Mouse (Mus musculus) ZHBTc4 (cell line): ENCODE results near the gene Mrpl2.

Experiments used
- DNase-seq: peaks from one replicate; pipeline ENCODE4 v3.0.0-alpha.2; 2011; ENCODE audit warnings: low read depth, low spot score

Mrpl2 gene

GRCm38 (mm10) chr17:46627409-46627808 lies 18.6 kb upstream of the Mrpl2 start:
- DNase-seq: no peak

DNA sequence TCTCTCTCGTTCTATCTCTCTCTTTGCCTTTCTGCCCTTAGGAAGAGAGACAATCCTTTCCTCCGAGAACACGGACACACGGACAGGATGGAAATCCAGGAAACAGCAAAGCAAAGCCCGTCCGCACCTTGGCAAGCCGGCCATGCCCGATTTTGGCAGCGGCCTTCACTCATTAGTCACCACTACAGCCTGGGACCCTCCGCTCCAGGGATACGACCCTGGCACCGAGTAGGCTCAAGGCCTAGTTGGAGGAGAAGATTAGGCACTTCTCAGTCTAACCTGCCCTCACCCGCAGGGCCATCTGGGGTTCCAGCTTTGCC lies 17.6 kb upstream of the Mrpl2 start:
- no peak for DNase-seq

- DNase-seq: peak; percentile 89
Observed at GRCm38 (mm10) chr17:46628791-46629684, 17.0 kb upstream of the Mrpl2 start, which contains the start of gene Ptk7. Gene Ptk7 (minus strand): TSS chr17:46629504.

- DNase-seq: peak; percentile 71
Observed at GRCm38 (mm10) chr17:46629685-46630441, 16.2 kb upstream of the Mrpl2 start.

- DNase-seq: peak; percentile 74
Observed at GRCm38 (mm10) chr17:46636831-46637523, 9.1 kb upstream of the Mrpl2 start.

GRCm38 (mm10) chr17:46639929-46640328 lies 6.1 kb upstream of the Mrpl2 start:
- no peak for DNase-seq

GRCm38 (mm10) chr17:46642060-46642459 lies 4.0 kb upstream of the Mrpl2 start:
- no peak for DNase-seq

DNA sequence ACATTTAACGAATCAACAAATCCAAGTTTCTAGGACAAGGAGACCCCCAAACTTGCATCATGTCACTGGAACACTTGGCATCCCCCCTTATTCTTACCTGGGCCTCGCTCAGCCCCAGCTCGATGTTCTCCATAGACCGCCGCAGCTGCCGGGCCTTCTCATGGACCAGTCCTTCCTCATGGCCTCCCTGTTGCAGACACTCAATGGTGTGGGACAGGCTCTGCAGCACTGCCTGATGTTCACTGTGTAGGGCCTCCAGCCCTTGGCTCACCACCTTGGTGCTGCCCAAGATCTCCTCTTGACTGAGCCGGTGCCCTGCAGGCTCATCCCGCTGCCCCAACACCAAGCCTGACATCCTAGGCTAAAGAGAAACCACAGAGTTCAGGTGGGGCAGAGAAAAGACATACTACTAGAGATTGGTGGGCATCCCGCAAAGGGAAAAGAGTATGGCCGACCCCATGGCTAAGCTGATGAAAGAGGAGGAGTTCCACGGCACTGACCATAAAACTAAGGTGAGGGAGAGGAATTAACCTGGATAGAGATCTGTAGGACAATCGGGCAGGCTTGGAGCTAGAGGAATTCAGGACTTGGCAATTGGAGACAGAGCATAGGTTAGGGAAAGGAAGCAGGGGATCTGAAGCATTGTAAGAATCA lies 1.8 kb upstream of the Mrpl2 start:
- no peak for DNase-seq

DNA sequence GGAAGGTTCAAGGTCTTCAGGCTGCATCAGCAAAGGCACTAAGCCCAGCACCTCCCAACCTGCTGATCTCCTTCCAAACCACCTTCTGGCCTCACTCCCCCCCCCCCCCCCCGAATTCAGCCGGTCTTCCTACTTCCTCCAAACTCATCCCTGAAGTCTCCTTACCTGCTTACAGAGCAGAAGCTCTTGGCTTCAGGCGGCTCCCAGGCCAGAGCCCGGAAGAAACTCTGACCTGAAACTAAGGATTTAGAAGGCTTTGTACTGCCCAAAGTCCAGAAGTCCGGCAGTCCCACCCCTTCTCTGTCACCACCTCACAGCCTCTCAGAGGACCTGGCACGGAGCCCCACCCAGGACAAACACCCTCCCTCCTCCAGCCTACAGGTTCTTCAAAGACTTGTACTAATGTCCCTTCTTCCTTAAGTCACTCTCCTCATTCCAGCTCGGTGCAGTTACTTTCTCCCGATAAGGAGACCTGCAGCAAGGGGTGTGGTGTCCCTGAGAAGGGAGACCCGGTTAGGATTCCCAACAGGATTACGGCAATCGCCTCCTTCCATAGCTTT lies 1.0 kb upstream of the Mrpl2 start:
- DNase-seq: no peak

DNA sequence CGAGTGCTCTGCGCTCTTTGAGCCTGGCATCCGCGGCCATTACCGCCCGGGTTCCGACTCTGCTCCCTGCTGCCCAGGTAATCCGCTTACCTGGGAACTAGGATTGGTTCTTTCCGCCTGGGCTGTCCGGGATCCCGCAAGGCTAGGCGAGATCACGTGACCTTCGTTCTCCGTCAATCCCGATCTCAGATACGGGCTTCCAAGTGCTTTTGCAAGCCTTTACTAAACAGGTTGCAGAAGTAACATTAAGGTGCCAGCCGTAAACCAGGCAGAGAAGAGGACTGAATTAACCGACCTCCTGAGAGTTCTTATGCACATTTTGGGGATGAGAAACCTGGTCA lies 263 bp downstream of the Mrpl2 start:
- DNase-seq: no peak

GRCm38 (mm10) chr17:46647279-46647678 lies 1.2 kb downstream of the Mrpl2 start:
- DNase-seq: no peak

DNA sequence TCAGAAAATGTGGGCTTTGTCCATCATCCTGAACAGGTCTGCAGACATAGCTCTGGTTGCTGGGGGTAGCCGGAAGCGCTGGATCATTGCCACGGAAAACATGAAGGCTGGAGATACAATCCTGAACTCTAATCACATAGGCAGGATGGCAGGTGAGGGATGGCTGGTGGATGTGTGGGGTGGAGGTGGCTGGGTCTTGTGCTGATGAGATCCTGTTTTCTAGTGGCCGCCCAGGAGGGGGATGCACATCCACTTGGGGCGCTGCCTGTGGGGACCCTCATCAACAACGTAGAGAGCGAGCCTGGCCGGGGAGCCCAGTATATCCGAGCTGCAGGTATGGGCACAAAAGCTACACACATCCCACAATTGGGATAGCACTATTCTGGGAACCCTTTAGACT lies 2.4 kb downstream of the Mrpl2 start:
- no peak for DNase-seq

- DNase-seq: no peak
Observed at GRCm38 (mm10) chr17:46649811-46650210, 3.8 kb downstream of the Mrpl2 start.

DNA sequence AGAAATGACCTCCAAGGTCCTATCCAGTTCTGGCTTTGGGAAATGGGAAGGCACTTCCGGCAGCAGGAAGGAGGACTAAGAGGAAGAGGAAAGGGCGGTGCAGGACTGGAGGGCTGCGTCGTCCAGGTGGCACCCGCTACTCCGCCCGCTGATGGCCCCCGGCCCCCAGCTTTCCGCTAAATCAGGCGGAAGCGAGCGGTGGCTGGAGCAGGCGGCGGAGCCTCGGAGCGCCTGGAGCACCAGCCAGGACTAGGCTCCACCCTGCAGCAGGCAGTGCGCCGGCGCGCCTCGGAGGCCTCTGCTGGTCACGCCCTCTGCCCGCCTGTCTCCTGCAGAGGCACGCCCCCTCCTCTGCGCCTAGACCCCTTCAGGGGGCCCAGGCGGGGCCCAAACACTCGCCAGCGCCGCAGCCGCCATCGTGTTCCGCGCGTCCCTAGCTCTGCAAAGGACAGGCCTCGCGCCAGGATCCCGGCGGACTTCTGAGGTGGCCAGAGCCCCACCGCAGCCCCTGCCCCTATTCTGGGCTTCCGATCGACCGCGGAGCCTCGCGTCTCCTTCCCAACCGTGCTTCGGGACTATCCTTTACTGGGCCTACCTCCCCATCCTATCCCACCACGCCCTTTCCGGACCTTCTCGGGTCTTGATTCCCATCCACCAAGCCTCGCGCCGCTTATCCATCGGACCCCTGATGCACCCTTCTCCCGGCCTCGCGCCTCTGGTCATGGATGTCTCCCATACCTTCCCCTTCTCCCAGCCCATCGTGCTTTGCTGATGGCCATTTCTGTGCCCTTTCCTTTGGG lies 4.4 kb downstream of the Mrpl2 start, which contains the start of gene Cul7:
TSS of gene Cul7 (plus strand) at position 106 of the 800 bp plus-strand sequence.
- DNase-seq: peak; percentile 97

DNA sequence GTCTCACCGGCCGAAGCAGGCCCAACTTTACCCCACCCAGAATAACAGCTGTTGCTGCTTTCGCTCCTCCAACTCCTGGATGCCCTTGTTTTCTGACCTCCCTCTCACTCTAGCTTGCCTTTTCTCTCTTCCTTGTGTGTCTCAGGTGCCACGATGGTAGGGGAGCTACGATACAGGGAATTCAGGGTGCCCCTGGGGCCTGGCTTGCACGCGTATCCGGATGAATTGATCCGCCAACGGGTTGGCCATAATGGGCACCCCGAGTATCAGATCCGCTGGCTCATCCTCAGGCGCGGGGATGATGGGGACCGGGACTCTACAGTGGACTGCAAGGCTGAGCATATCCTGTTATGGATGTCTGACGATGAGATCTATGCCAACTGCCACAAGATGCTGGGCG lies 5.3 kb downstream of the Mrpl2 start:
- DNase-seq: no peak

GRCm38 (mm10) chr17:46651755-46652547 lies 5.9 kb downstream of the Mrpl2 start:
- DNase-seq: no peak

DNA sequence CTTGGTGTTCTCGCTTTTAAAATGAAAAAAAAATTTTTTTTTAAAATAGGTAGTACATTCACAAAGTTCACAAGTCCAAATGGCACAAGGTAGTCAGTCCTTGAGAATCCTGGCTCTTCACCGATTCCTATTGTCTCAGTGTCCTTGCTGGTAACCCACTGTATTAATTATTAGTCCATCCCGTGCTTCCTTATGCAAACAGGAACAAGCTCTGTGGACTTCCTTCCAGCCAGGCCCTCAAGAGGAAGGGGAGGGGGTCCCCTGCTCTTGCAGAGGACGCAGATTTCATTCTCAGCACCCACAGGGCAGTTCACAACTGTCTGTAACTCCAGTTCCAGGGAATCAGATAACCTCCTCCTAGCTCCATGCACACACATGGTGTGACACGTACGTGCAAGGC lies 10.0 kb downstream of the Mrpl2 start:
- no peak for DNase-seq

GRCm38 (mm10) chr17:46661351-46661750 lies 15.3 kb downstream of the Mrpl2 start:
- DNase-seq: no peak

- DNase-seq: no peak
Observed at GRCm38 (mm10) chr17:46661981-46662380, 16.0 kb downstream of the Mrpl2 start.

DNA sequence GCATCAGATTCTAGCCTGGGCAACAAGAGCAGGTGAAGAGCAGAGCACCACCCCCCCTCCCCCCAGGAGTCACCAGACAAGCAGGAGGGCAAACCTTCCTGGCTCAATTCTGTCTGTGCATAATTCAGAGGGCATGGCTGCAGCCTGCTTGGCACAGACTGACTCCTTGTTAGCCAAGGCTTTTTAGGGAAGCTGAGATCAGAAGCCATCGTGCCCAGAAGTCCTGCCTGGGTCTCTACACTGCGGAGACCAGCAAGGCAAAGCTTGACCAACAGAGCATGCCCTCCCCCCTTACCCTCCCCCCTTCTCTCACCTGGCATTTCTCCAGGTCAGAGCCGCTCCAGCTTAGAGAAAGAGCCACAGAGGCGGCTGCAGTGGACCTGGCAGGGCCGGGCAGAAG lies 16.7 kb downstream of the Mrpl2 start:
- DNase-seq: no peak
